Mouse (Mus musculus): Measurements from ENCODE around the gene Rer1.

DNA sequence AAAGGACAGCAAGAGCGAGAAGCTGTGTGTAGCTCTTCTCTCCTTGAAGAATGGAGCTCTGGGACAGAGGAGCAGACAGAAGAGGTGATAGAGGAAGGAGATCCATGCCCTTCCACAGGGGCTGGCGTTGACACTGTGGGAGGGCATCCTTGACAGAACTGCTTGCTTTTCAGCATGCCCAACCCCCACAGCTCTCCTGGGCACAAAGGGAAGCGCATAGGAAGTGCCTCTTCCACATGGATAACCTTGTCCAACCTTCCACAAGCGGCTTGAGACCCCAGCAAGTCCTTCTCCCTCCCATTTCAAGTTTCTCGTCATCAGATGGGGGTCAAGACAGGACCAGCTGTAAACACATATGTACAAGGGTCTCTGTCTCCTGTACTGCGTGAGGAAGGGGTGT, 53.1 kb downstream of the Rer1 start:
- no peak for TF ChIP-seq CTCF (IDR thresholded peaks at IDR 0.05; ENCODE audit: low read depth)
- no peak for TF ChIP-seq EP300 (IDR thresholded peaks at IDR 0.05; ENCODE audit: low read depth)

All from heart, postnatal 0 days (tissue).